13 mouse cellular contexts compared by ENCODE assay signal in the genomic region with DNA sequence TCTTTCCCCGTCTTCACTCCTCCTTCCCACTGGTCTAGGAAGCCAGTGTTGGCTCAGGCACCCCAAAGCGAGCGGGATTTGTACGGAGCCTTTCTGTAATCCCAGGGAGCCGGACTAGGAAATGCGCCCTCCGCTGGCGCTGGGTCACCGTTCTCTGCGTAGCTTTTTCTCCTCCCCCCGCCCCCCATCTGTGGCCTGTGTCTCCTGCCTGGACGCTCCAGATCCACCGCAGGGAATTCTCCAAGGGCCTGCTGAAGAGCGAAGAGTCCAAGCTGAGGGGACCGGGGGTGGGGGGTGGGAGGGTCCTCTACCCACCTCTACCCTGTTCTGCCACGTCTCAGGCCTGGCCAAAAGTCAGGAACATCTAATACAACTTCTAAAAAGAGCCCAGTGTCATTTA. TPM values are rescaled to one million over a fixed set of nuclear protein-coding genes. Genes with fewer than 3 reads are reported as not detected.
A peak's percentile ranks its signal among the peaks of the same experiment; 100 is the strongest.
DNase-seq lines count a peak whose midpoint lies in the region; ATAC-seq and TF ChIP-seq lines count a peak whose summit lies in the region.
"Had no signal": no experiment of that assay in that cellular context is flagged by ENCODE, and none has a peak within 500 bp of the region (broad histone marks: within the 10 kb centered on the region; RNA-seq: fewer than 3 reads in every experiment).

No protein-coding gene starts in this region.

- no peak overlapping the region for H3K4me3 ChIP-seq in liver, embryonic 14.5 days (ENCODE audit: insufficient read depth in 1 of 2, low read depth in 2 of 2, low read length in 2 of 2)
- H3K4me3 ChIP-seq in liver, embryonic 12.5 days = no peak overlapping the region
- H3K4me3 ChIP-seq in hindbrain, embryonic 12.5 days = no peak overlapping the region
- H3K4me3 ChIP-seq in neural tube, embryonic 12.5 days = 0 out of 2 replicates have a peak overlapping the region, but pooled peaks have one; percentile 7
- H3K4me3 ChIP-seq: heart, embryonic 15.5 days; myocyte had no signal

- no peak overlapping the region for H3K9ac ChIP-seq in liver, embryonic 14.5 days (replicated peaks)
- no peak overlapping the region for H3K9ac ChIP-seq in liver, embryonic 12.5 days
- H3K9ac ChIP-seq in hindbrain, embryonic 12.5 days = no peak overlapping the region
- no peak overlapping the region for H3K9ac ChIP-seq in neural tube, embryonic 12.5 days
- H3K9ac ChIP-seq: heart, embryonic 15.5 days had no signal

- DNase-seq in liver, embryonic 14.5 days (ENCODE audit: low read depth in 3 of 3, low spot score in 3 of 3) = no peak
- peak; percentile 76 for DNase-seq in kidney, adult 9 months
- no peak for DNase-seq in gastrocnemius, postnatal 25 days
- DNase-seq: adrenal gland, postnatal 36 days; cerebellum, adult 9-11 months had no signal

- WGBS in liver, embryonic 14.5 days (ENCODE audit: insufficient replicate concordance) = 5% methylated on average over 16 of the region's 16 CpGs
- WGBS in liver, embryonic 12.5 days (ENCODE audit: insufficient replicate concordance) = 4% methylated on average over 16 of the region's 16 CpGs
- WGBS in hindbrain, embryonic 12.5 days = under 1% methylated on average over 15 of the region's 16 CpGs
- WGBS in neural tube, embryonic 12.5 days = under 1% methylated on average over 16 of the region's 16 CpGs

- no peaks in the 10 kb centered on the region for H3K9me3 ChIP-seq in liver, embryonic 14.5 days (ENCODE audit: control insufficient read depth, low read length)
- H3K9me3 ChIP-seq in liver, embryonic 12.5 days (replicated peaks) = no peaks in the 10 kb centered on the region
- H3K9me3 ChIP-seq in hindbrain, embryonic 12.5 days (replicated peaks) = no peaks in the 10 kb centered on the region
- no peaks in the 10 kb centered on the region for H3K9me3 ChIP-seq in neural tube, embryonic 12.5 days
- H3K9me3 ChIP-seq: heart, embryonic 15.5 days had no signal

- TF ChIP-seq EP300 in liver, embryonic 14.5 days (IDR thresholded peaks at IDR 0.05; ENCODE audit: low read depth) = no peak

- no peaks in the 10 kb centered on the region for H3K36me3 ChIP-seq in liver, embryonic 14.5 days (replicated peaks; ENCODE audit: control insufficient read depth, insufficient read depth, low read depth)
- no peaks in the 10 kb centered on the region for H3K36me3 ChIP-seq in liver, embryonic 12.5 days
- H3K36me3 ChIP-seq in hindbrain, embryonic 12.5 days = no peaks in the 10 kb centered on the region
- H3K36me3 ChIP-seq in neural tube, embryonic 12.5 days = no peaks in the 10 kb centered on the region
- H3K36me3 ChIP-seq: heart, embryonic 15.5 days had no signal

- ATAC-seq in liver, embryonic 14.5 days (ENCODE audit: insufficient read depth) = no peak
- no peak for ATAC-seq in liver, embryonic 12.5 days
- ATAC-seq in hindbrain, embryonic 12.5 days (ENCODE audit: low FRiP score) = no peak
- ATAC-seq in neural tube, embryonic 12.5 days (ENCODE audit: low FRiP score, low read depth) = no peak
- ATAC-seq in erythroblast, adult 5-6 weeks (replicated peaks; ENCODE audit: low FRiP score, poor library complexity, severe bottlenecking) = no peak

- no peak overlapping the region for H3K27ac ChIP-seq in liver, embryonic 14.5 days
- no peak overlapping the region for H3K27ac ChIP-seq in liver, embryonic 12.5 days
- H3K27ac ChIP-seq in hindbrain, embryonic 12.5 days = peak overlapping the region; percentile 64
- H3K27ac ChIP-seq in neural tube, embryonic 12.5 days = no peak overlapping the region
- H3K27ac ChIP-seq: heart, embryonic 15.5 days had no signal

- H3K4me2 ChIP-seq in liver, embryonic 14.5 days (ENCODE audit: low read depth) = no peak overlapping the region
- no peak overlapping the region for H3K4me2 ChIP-seq in liver, embryonic 12.5 days
- peak overlapping the region; percentile 18 for H3K4me2 ChIP-seq in hindbrain, embryonic 12.5 days (replicated peaks)
- peak overlapping the region; percentile 53; the same call in 1 of the 2 replicates for H3K4me2 ChIP-seq in neural tube, embryonic 12.5 days (replicated peaks)

- H3K4me1 ChIP-seq in liver, embryonic 14.5 days (replicated peaks; ENCODE audit: control insufficient read depth in 2 of 2, insufficient read depth in 2 of 2, low read length in 1 of 2) = no peaks in the 10 kb centered on the region
- peaks cover 8% of the 10 kb centered on the region; the same call in 1 of the 2 replicates for H3K4me1 ChIP-seq in liver, embryonic 12.5 days
- peaks cover 19% of the 10 kb centered on the region for H3K4me1 ChIP-seq in hindbrain, embryonic 12.5 days
- peaks cover 19% of the 10 kb centered on the region for H3K4me1 ChIP-seq in neural tube, embryonic 12.5 days

- TF ChIP-seq CTCF in liver, embryonic 14.5 days (IDR thresholded peaks at IDR 0.05; ENCODE audit: low read depth) = 0 out of 2 replicates have a peak, but pooled peaks have one; percentile 16

- H3K27me3 ChIP-seq in liver, embryonic 14.5 days (ENCODE audit: control insufficient read depth, insufficient read depth, low read length) = peaks cover 75% of the 10 kb centered on the region
- H3K27me3 ChIP-seq in liver, embryonic 12.5 days (replicated peaks) = peaks cover 100% of the 10 kb centered on the region
- H3K27me3 ChIP-seq in hindbrain, embryonic 12.5 days = peaks cover 100% of the 10 kb centered on the region
- H3K27me3 ChIP-seq in neural tube, embryonic 12.5 days (replicated peaks) = peaks cover 100% of the 10 kb centered on the region

RNA-seq across cellular contexts. Expression of gene Pax2, which starts 15.5 kb away (rescaled TPM):
- 0.02 TPM in 1 of 2 replicates, not detected in the other for polyA plus RNA-seq in liver, embryonic 14.5 days (2012; rRNA removed)
- not detected in 2 replicates for polyA plus RNA-seq in liver, embryonic 14.5 days (2014; fragmentation: Nextera tagmentation; extraction: Ambion mirVana)
- not detected in 2 replicates for polyA plus RNA-seq in liver, embryonic 12.5 days (2016; fragmentation: Nextera tagmentation; extraction: Ambion mirVana)
- polyA plus RNA-seq in hindbrain, embryonic 12.5 days (2016; fragmentation: Nextera tagmentation; extraction: Ambion mirVana) = 15.1 and 18.6 TPM in 2 replicates
- 21.9 and 23.3 TPM in 2 replicates for polyA plus RNA-seq in neural tube, embryonic 12.5 days (2016; fragmentation: Nextera tagmentation; extraction: Ambion mirVana)
- not detected for total RNA-seq in gastrocnemius, postnatal 25 days (2021)
- not detected in 2 replicates for total RNA-seq in erythroblast, adult 5-6 weeks (2015; ENCODE audit: low replicate concordance)
- total RNA-seq in erythroblast, adult 5-6 weeks (2017; ENCODE audit: low replicate concordance) = not detected in 2 replicates
- total RNA-seq: adrenal gland, postnatal 36 days had no signal
- polyA plus RNA-seq: heart, embryonic 15.5 days; liver, embryonic 16.5 days; myocyte; spleen, adult 2 months had no signal

Comparison
In these comparisons a context has a peak if more than half of its experiments do, and no peak if none do; other contexts are left out.
1. H3K4me2 ChIP-seq: peak in hindbrain, embryonic 12.5 days (single experiment) and neural tube, embryonic 12.5 days (single experiment); none in liver, embryonic 14.5 days (single experiment) and liver, embryonic 12.5 days (single experiment).
2. RNA of gene Pax2, which starts 15.5 kb away (polyA plus RNA-seq): 21.9 to 23.3 TPM in neural tube, embryonic 12.5 days and 15.1 to 18.6 TPM in hindbrain, embryonic 12.5 days; not detected in liver, embryonic 12.5 days and 0.02 TPM in liver, embryonic 14.5 days; every median in the first group is over 10 times any median in the second.